Mouse (Mus musculus) olfactory bulb, adult 2 months (tissue): ENCODE results near the gene Ace3. TPM values are rescaled to one million over a fixed set of nuclear protein-coding genes. Genes with fewer than 3 reads are reported as not detected.

ENCODE experiments used
- H3K27ac ChIP-seq: fragments of 200-500 bp; 2 replicates; pipeline ENCODE4 v1.5.1; 2012; ENCODE audit warnings: low read depth, low read length; ENCODE audit not compliant: insufficient read depth
- H3K4me1 ChIP-seq: fragments of 200-500 bp; 2 replicates; pipeline ENCODE4 v1.6.1; 2012; ENCODE audit warnings: low read length; ENCODE audit not compliant: control insufficient read depth, insufficient read depth
- H3K4me3 ChIP-seq: fragments of 200-500 bp; 2 replicates; pipeline ENCODE4 v1.5.1; 2012; ENCODE audit warnings: mild to moderate bottlenecking, low read depth, low read length, moderate library complexity; ENCODE audit not compliant: insufficient read depth
- CTCF ChIP-seq: fragments of 200-500 bp; IDR thresholded peaks from 2 replicates; pipeline ENCODE4 v1.5.1; 2012; ENCODE audit warnings: low read depth, mild to moderate bottlenecking, low read length, moderate library complexity; ENCODE audit not compliant: insufficient read depth
- POLR2A ChIP-seq: fragments of 200-500 bp; IDR thresholded peaks from 2 replicates; pipeline ENCODE4 v1.6.1; 2012; ENCODE audit warnings: mild to moderate bottlenecking, low read depth, low read length, moderate library complexity; ENCODE audit not compliant: insufficient read depth
- WGBS: fragments of 180-500 bp; shearing (Covaris S2); methylation state at CpG from one replicate; pipeline ENCODE4 v1.1.7; 2018; 5-methylcytosine and 5-hydroxymethylcytosine counted together
- polyA plus RNA-seq: library from polyadenylated mRNA; stranded (reverse); fragments of >200 nt; gene quantifications from 2 replicates; pipeline ENCODE4 v1.2.4, GENCODE M21; 2012; ENCODE audit warnings: low replicate concordance; ENCODE audit not compliant: missing spikeins, insufficient read depth, insufficient read length

Ace3 gene
- not detected in 2 replicates for polyA plus RNA-seq

GRCm38 (mm10) chr11:105994375-105994774 is at the start of gene Ace3:
Gene Ace3 (plus strand): TSS chr11:105994675.
- 96% methylated on average over 3 of the region's 3 CpGs for WGBS
- TF ChIP-seq POLR2A, result no peak
- TF ChIP-seq CTCF, result no peak
- H3K27ac ChIP-seq, result no peak within 1 kb of the TSS
- 0 out of 2 replicates have a peak, but pooled peaks cover 2% of the 10 kb centered on the region for H3K4me1 ChIP-seq
- no peak within 1 kb of the TSS for H3K4me3 ChIP-seq

- 61% methylated on average over 16 of the region's 16 CpGs for WGBS
- Histone ChIP-seq H3K4me1 (peaks cover 34% of the 10 kb centered on the region), H3K4me3 (no peak overlapping the region), H3K27ac (no peak overlapping the region)
- TF ChIP-seq CTCF (no peak), POLR2A (no peak)
Measured at GRCm38 (mm10) chr11:105944770-105945672, 49.5 kb upstream of the Ace3 start.

- H3K4me1 ChIP-seq, result peaks cover 23% of the 10 kb centered on the region
- H3K27ac ChIP-seq, result no peak overlapping the region
- H3K4me3 ChIP-seq, result no peak overlapping the region
- WGBS, result 72% methylated on average over 11 of the region's 11 CpGs
- TF ChIP-seq POLR2A (no peak), CTCF (no peak)
Measured at GRCm38 (mm10) chr11:105946694-105947154, 47.8 kb upstream of the Ace3 start.

- H3K4me3 ChIP-seq, result no peak overlapping the region
- WGBS, result 65% methylated on average over 2 of the region's 2 CpGs
- TF ChIP-seq CTCF (no peak), POLR2A (no peak)
- H3K27ac ChIP-seq, result no peak overlapping the region
- H3K4me1 ChIP-seq, result peaks cover 23% of the 10 kb centered on the region
Measured at GRCm38 (mm10) chr11:105948255-105948654, 46.2 kb upstream of the Ace3 start.

- 57% methylated on average over 4 of the region's 4 CpGs for WGBS
- Histone ChIP-seq H3K4me1 (peaks cover 15% of the 10 kb centered on the region), H3K4me3 (no peak overlapping the region), H3K27ac (no peak overlapping the region)
- no peak for TF ChIP-seq POLR2A
- no peak for TF ChIP-seq CTCF
Measured at GRCm38 (mm10) chr11:105950519-105950918, 44.0 kb upstream of the Ace3 start.

- Histone ChIP-seq H3K4me1 (peaks cover 15% of the 10 kb centered on the region), H3K4me3 (no peak overlapping the region), H3K27ac (no peak overlapping the region)
- 90% methylated on average over 3 of the region's 3 CpGs for WGBS
- TF ChIP-seq POLR2A (no peak), CTCF (no peak)
Measured at GRCm38 (mm10) chr11:105951601-105952044, 42.9 kb upstream of the Ace3 start.

GRCm38 (mm10) chr11:105952111-105952510 is 42.4 kb upstream of the Ace3 start:
- WGBS, result 92% methylated on average over 9 of the region's 9 CpGs

GRCm38 (mm10) chr11:105952911-105953386 is 41.5 kb upstream of the Ace3 start, which contains the start of gene Cyb561:
Gene Cyb561 (minus strand): TSS chr11:105953336.
- no peak within 1 kb of the TSS for H3K27ac ChIP-seq
- no peak within 1 kb of the TSS for H3K4me3 ChIP-seq
- H3K4me1 ChIP-seq, result peaks cover 15% of the 10 kb centered on the region
- TF ChIP-seq CTCF, result no peak
- no peak for TF ChIP-seq POLR2A
- WGBS, result 82% methylated on average over 12 of the region's 12 CpGs

More at GRCm38 (mm10) chr11:105952111-105952510, 42.4 kb upstream of the Ace3 start:
- H3K4me1 ChIP-seq, result peaks cover 15% of the 10 kb centered on the region
- TF ChIP-seq POLR2A, result no peak
- no peak for TF ChIP-seq CTCF
- H3K4me3 ChIP-seq, result no peak overlapping the region
- H3K27ac ChIP-seq, result no peak overlapping the region

GRCm38 (mm10) chr11:105953402-105953801 is 41.1 kb upstream of the Ace3 start:
- H3K4me1 ChIP-seq, result peaks cover 15% of the 10 kb centered on the region
- TF ChIP-seq CTCF (no peak), POLR2A (no peak)
- no peak overlapping the region for H3K27ac ChIP-seq
- 55% methylated on average over 6 of the region's 6 CpGs for WGBS
- H3K4me3 ChIP-seq, result no peak overlapping the region
